Mouse (Mus musculus): Measurements from ENCODE around the gene Stk24.

GRCm38 (mm10) chr14:121311083-121311482 lies 68.7 kb downstream of the Stk24 start:
- TF ChIP-seq GATA1 (IDR thresholded peaks at IDR 0.05; ENCODE audit: low read length): no peak
- no peak for TF ChIP-seq TAL1 (IDR thresholded peaks at IDR 0.05; ENCODE audit: low read length)
